Mouse (Mus musculus): ENCODE measurements around the gene Rapgef6. TPM values are rescaled to one million over a fixed set of nuclear protein-coding genes. Genes with fewer than 3 reads are reported as not detected.

The Rapgef6 gene
- total and polyA plus RNA-seq, 2 experiments from 2014 or later, result 23.5 to 64.5 TPM

DNA sequence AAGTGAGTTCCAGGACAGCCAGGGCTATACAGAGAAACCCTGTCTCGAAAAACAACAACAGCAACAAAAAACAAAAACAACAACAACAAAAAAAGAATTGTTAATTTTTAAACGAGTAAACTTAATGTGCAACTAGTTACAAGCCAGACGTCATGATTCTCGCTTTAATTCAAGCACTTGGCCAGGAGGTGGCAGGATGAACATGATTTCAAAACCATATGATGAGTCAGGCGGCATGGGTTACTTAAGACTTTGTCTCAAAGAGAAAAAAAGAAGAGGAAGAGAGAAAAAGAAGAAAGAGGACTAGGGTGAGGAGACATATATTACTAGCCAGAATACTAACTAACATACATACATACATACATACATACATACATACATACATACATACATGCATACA, 40.1 kb downstream of the Rapgef6 start:
- WGBS, result 85% methylated on average over 5 of the region's 5 CpGs
- Histone ChIP-seq H3K4me1 (ENCODE audit: insufficient read depth) (no peaks in the 10 kb centered on the region), H3K9me3 (ENCODE audit: low read length) (no peaks in the 10 kb centered on the region), H3K36me3 (ENCODE audit: insufficient read depth) (no peaks in the 10 kb centered on the region), H3K9ac (no peak overlapping the region), H3K4me3 (ENCODE audit: low read depth, low read length) (no peak overlapping the region), H3K4me2 (ENCODE audit: low read depth) (no peak overlapping the region), H3K27ac (ENCODE audit: low read depth, low read length) (no peak overlapping the region), H3K27me3 (ENCODE audit: insufficient read depth, low read length) (no peaks in the 10 kb centered on the region)
- ATAC-seq (no peak), DNase-seq (peak; percentile 47)
- TF ChIP-seq CTCF (IDR thresholded peaks at IDR 0.05; ENCODE audit: low read depth), result peak; percentile 56

- H3K9ac ChIP-seq, result no peak overlapping the region
- H3K27ac ChIP-seq (ENCODE audit: low read depth, low read length), result no peak overlapping the region
- DNase-seq (no peak), ATAC-seq (no peak)
- H3K4me1 ChIP-seq (ENCODE audit: insufficient read depth), result no peaks in the 10 kb centered on the region
- H3K27me3 ChIP-seq (ENCODE audit: insufficient read depth, low read length), result no peaks in the 10 kb centered on the region
- no peak for TF ChIP-seq CTCF (IDR thresholded peaks at IDR 0.05; ENCODE audit: low read depth)
- no peak overlapping the region for H3K4me2 ChIP-seq (ENCODE audit: low read depth)
- no peak overlapping the region for H3K4me3 ChIP-seq (ENCODE audit: low read depth, low read length)
- 33% methylated on average over 1 of the region's 1 CpGs for WGBS
- no peaks in the 10 kb centered on the region for H3K9me3 ChIP-seq (ENCODE audit: low read length)
- H3K36me3 ChIP-seq (ENCODE audit: insufficient read depth), result no peaks in the 10 kb centered on the region
Observed at GRCm38 (mm10) chr11:54567959-54568358, 45.3 kb downstream of the Rapgef6 start.

- Histone ChIP-seq H3K27ac (ENCODE audit: low read depth, low read length) (no peak overlapping the region), H3K9ac (no peak overlapping the region), H3K9me3 (ENCODE audit: low read length) (no peaks in the 10 kb centered on the region), H3K4me1 (ENCODE audit: insufficient read depth) (no peaks in the 10 kb centered on the region), H3K4me3 (ENCODE audit: low read depth, low read length) (no peak overlapping the region), H3K36me3 (ENCODE audit: insufficient read depth) (no peaks in the 10 kb centered on the region), H3K4me2 (ENCODE audit: low read depth) (no peak overlapping the region), H3K27me3 (ENCODE audit: insufficient read depth, low read length) (no peaks in the 10 kb centered on the region)
- TF ChIP-seq CTCF (IDR thresholded peaks at IDR 0.05; ENCODE audit: low read depth), result no peak
- ATAC-seq (no peak), DNase-seq (no peak)
- WGBS, result 92% methylated on average over 2 of the region's 2 CpGs
Observed at GRCm38 (mm10) chr11:54574741-54575140, 52.1 kb downstream of the Rapgef6 start.

DNA sequence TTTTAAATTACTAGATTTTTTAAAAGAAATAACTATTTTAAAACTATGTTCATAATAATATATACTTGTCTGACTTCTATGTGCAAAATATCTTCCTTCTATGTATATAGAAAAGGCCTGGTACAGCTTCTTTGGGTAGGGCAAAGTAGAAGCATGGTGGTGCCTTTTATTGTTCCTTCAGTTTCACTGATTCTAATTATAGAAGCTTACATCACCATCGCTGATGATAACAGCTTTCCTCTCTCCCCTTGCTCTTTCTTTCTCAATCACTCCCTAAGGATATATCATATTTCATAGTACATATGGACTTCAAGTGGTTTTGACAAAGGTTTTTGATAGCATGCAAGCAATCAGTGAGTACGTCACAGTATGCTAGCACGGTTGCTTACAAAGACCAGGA, 69.9 kb downstream of the Rapgef6 start:
- no peak for TF ChIP-seq CTCF (IDR thresholded peaks at IDR 0.05; ENCODE audit: low read depth)
- no peak overlapping the region for H3K4me3 ChIP-seq (ENCODE audit: low read depth, low read length)
- DNase-seq, result peak; percentile 49
- no peaks in the 10 kb centered on the region for H3K27me3 ChIP-seq (ENCODE audit: insufficient read depth, low read length)
- no peaks in the 10 kb centered on the region for H3K36me3 ChIP-seq (ENCODE audit: insufficient read depth)
- H3K9ac ChIP-seq, result peak overlapping the region; percentile 33; the same call in 1 of the 2 replicates
- 0 out of 2 replicates have a peak, but pooled peaks cover 4% of the 10 kb centered on the region for H3K4me1 ChIP-seq (ENCODE audit: insufficient read depth)
- 52% methylated on average over 3 of the region's 3 CpGs for WGBS
- peak; percentile 67 for ATAC-seq
- H3K9me3 ChIP-seq (ENCODE audit: low read length), result no peaks in the 10 kb centered on the region
- H3K27ac ChIP-seq (ENCODE audit: low read depth, low read length), result peak overlapping the region; percentile 70; the same call in 1 of the 2 replicates
- no peak overlapping the region for H3K4me2 ChIP-seq (ENCODE audit: low read depth)

- no peak for DNase-seq
- H3K27ac ChIP-seq (ENCODE audit: low read depth, low read length), result no peak overlapping the region
Observed at GRCm38 (mm10) chr11:54594049-54594448, 71.4 kb downstream of the Rapgef6 start.

DNA sequence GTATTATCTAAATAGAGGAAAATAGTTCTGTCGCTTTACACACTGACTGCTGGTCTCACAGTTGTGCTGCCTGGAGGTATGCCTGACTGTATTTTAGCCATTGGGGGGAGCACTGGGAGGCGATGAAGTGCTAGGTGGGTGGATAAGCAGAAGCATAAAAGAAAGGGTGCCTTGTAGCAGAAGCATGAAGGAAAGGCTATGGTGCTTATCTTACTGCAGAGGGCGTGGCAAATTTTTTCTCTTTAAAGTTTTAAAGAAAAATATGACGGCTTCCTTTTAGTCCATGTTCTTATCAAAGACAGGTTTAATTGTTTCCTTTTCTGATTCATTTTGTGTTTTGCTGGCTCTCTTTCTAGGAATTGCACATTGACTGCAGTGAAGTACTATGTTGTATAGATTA, 72.4 kb downstream of the Rapgef6 start:
- 0 out of 2 replicates have a peak, but pooled peaks cover 4% of the 10 kb centered on the region for H3K4me1 ChIP-seq (ENCODE audit: insufficient read depth)

More at GRCm38 (mm10) chr11:54594049-54594448, 71.4 kb downstream of the Rapgef6 start:
- Histone ChIP-seq H3K4me3 (ENCODE audit: low read depth, low read length) (no peak overlapping the region), H3K4me2 (ENCODE audit: low read depth) (no peak overlapping the region), H3K9me3 (ENCODE audit: low read length) (no peaks in the 10 kb centered on the region), H3K27me3 (ENCODE audit: insufficient read depth, low read length) (no peaks in the 10 kb centered on the region), H3K36me3 (ENCODE audit: insufficient read depth) (no peaks in the 10 kb centered on the region), H3K4me1 (ENCODE audit: insufficient read depth) (0 out of 2 replicates have a peak, but pooled peaks cover 4% of the 10 kb centered on the region), H3K9ac (no peak overlapping the region)
- 34% methylated on average over 2 of the region's 2 CpGs for WGBS
- ATAC-seq, result no peak
- TF ChIP-seq CTCF (IDR thresholded peaks at IDR 0.05; ENCODE audit: low read depth), result no peak

DNA sequence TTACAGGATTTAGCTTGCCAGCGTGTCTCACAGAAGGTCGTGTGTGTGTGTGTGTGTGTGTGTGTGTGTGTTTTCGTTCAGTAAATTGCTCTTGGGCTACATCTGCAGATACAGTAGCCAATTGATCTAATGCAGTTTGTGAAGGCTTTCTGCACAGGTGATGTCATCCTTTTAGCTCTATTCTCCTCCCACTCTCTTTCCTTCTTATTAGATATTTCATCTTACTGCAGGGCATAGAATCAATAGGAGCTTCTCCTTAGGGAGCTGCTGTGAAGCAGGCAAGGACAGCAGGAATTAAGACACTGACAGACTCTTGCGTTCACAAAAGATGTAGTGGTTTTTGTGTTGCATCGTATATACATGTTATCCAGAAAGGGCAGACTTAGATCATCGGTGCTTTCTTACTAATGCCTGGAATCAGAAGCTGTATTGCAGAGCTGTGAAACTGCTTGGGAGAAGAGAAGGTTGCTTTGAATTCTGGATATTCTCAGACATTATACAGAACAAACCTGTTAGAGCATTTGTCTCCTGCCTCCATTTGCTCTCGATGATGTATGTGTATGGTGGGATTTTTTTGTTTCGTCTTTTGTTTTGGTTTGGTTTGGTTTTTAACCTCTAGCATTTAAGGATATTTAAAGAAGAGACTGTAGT, 73.4 kb downstream of the Rapgef6 start:
- no peak for TF ChIP-seq CTCF (IDR thresholded peaks at IDR 0.05; ENCODE audit: low read depth)
- Histone ChIP-seq H3K4me2 (ENCODE audit: low read depth) (peak overlapping the region; percentile 41), H3K9ac (peak overlapping the region; percentile 49), H3K27me3 (ENCODE audit: insufficient read depth, low read length) (no peaks in the 10 kb centered on the region), H3K4me1 (ENCODE audit: insufficient read depth) (0 out of 2 replicates have a peak, but pooled peaks cover 4% of the 10 kb centered on the region), H3K27ac (ENCODE audit: low read depth, low read length) (peak overlapping the region; percentile 83), H3K36me3 (ENCODE audit: insufficient read depth) (no peaks in the 10 kb centered on the region), H3K4me3 (ENCODE audit: low read depth, low read length) (peak overlapping the region; percentile 29), H3K9me3 (ENCODE audit: low read length) (no peaks in the 10 kb centered on the region)
- ATAC-seq (peak; percentile 83), DNase-seq (peak; percentile 67)
- 47% methylated on average over 8 of the region's 8 CpGs for WGBS

More for the DNA sequence above, 72.4 kb downstream of the Rapgef6 start:
- Histone ChIP-seq H3K9ac (no peak overlapping the region), H3K27ac (ENCODE audit: low read depth, low read length) (no peak overlapping the region), H3K9me3 (ENCODE audit: low read length) (no peaks in the 10 kb centered on the region), H3K4me3 (ENCODE audit: low read depth, low read length) (no peak overlapping the region), H3K36me3 (ENCODE audit: insufficient read depth) (no peaks in the 10 kb centered on the region), H3K27me3 (ENCODE audit: insufficient read depth, low read length) (no peaks in the 10 kb centered on the region), H3K4me2 (ENCODE audit: low read depth) (no peak overlapping the region)
- ATAC-seq (no peak), DNase-seq (no peak)
- TF ChIP-seq CTCF (IDR thresholded peaks at IDR 0.05; ENCODE audit: low read depth), result peak; percentile 22; the same call in 1 of the 2 replicates
- 71% methylated on average over 4 of the region's 4 CpGs for whole genome bisulfite sequencing
